Mouse (Mus musculus) induced T-regulatory cell, adult 2 months (primary cell): ENCODE data around the gene Gm11444.

Source experiments
- DNase-seq: peaks from one replicate; pipeline ENCODE4 v3.0.0-alpha.2; 2012; ENCODE audit warnings: low read depth

The Gm11444 gene

GRCm38 (mm10) chr11:85835753-85836522 lies 14.2 kb downstream of the Gm11444 start:
- no peak for DNase-seq

- DNase-seq: no peak
These were observed 15.0 kb downstream of the Gm11444 start for GRCm38 (mm10) chr11:85835001-85835752.

GRCm38 (mm10) chr11:85834386-85834931 lies 15.7 kb downstream of the Gm11444 start:
- peak; percentile 41 for DNase-seq

GRCm38 (mm10) chr11:85833761-85834385 lies 16.3 kb downstream of the Gm11444 start:
- DNase-seq: peak; percentile 26

- no peak for DNase-seq
These were observed 17.0 kb downstream of the Gm11444 start for GRCm38 (mm10) chr11:85833081-85833521.

- no peak for DNase-seq
These were observed 17.8 kb downstream of the Gm11444 start, which contains the start of gene Tbx2 for GRCm38 (mm10) chr11:85832231-85832924. Tbx2 (plus strand) TSS chr11:85832551.

GRCm38 (mm10) chr11:85831656-85832230 lies 18.4 kb downstream of the Gm11444 start:
- DNase-seq: no peak

GRCm38 (mm10) chr11:85830901-85831341 lies 19.2 kb downstream of the Gm11444 start:
- DNase-seq: peak; percentile 49

GRCm38 (mm10) chr11:85829520-85830440 lies 20.4 kb downstream of the Gm11444 start:
- no peak for DNase-seq

GRCm38 (mm10) chr11:85828691-85829519 lies 21.2 kb downstream of the Gm11444 start:
- DNase-seq: no peak

- DNase-seq: no peak
These were observed 22.8 kb downstream of the Gm11444 start for GRCm38 (mm10) chr11:85827342-85827741.

GRCm38 (mm10) chr11:85825823-85826222 lies 24.3 kb downstream of the Gm11444 start:
- DNase-seq: no peak

- no peak for DNase-seq
These were observed 25.1 kb downstream of the Gm11444 start for GRCm38 (mm10) chr11:85825031-85825430.

- no peak for DNase-seq
These were observed 26.3 kb downstream of the Gm11444 start for GRCm38 (mm10) chr11:85823794-85824193.

GRCm38 (mm10) chr11:85823181-85823580 lies 27.0 kb downstream of the Gm11444 start:
- peak; percentile 72 for DNase-seq

- no peak for DNase-seq
These were observed 28.5 kb downstream of the Gm11444 start for GRCm38 (mm10) chr11:85821659-85822058.

GRCm38 (mm10) chr11:85820959-85821358 lies 29.2 kb downstream of the Gm11444 start:
- DNase-seq: no peak

- DNase-seq: no peak
These were observed 31.7 kb downstream of the Gm11444 start for GRCm38 (mm10) chr11:85818401-85818800.

- DNase-seq: no peak
These were observed 33.7 kb downstream of the Gm11444 start for GRCm38 (mm10) chr11:85816471-85816870.
